ENCODE assay signal across 7 mouse cellular contexts in genomic region chr16:91561099-91561498, GRCm38 (mm10). TPM values are rescaled to one million over a fixed set of nuclear protein-coding genes. Genes with fewer than 3 reads are reported as not detected.
DNase-seq lines count a peak whose midpoint lies in the region; TF ChIP-seq lines count a peak whose summit lies in the region.

No protein-coding gene starts in this region.

- no peak for TF ChIP-seq POLR2A in kidney, adult 2 months (IDR thresholded peaks at IDR 0.05; ENCODE audit: low read depth, low read length)
- TF ChIP-seq POLR2A in MEL (IDR thresholded peaks at IDR 0.05; ENCODE audit: control insufficient read depth in 1 of 2, insufficient read depth in 1 of 2, low read depth in 1 of 2, low read length in 2 of 2, poor library complexity in 1 of 2): no peak
- no peak for TF ChIP-seq POLR2A in liver, adult 2 months (IDR thresholded peaks at IDR 0.05; ENCODE audit: extremely low read depth, insufficient read depth, low read length)

- TF ChIP-seq RAD21 in MEL (IDR thresholded peaks at IDR 0.05; ENCODE audit: low read depth, low read length): peak; percentile 32

- H3K27ac ChIP-seq in kidney, adult 2 months (ENCODE audit: insufficient read depth, low read depth, low read length): no peak overlapping the region
- H3K27ac ChIP-seq in MEL (ENCODE audit: control insufficient read depth, low read depth, low read length): no peak overlapping the region
- peak overlapping the region; percentile 70; the same call in 1 of the 2 replicates for H3K27ac ChIP-seq in liver, adult 2 months (replicated peaks; ENCODE audit: insufficient read depth, low read depth, low read length)

- H3K4me1 ChIP-seq in kidney, adult 2 months (ENCODE audit: control insufficient read depth, insufficient read depth, low read length): peaks cover 6% of the 10 kb centered on the region; the same call in 1 of the 2 replicates
- 0 out of 4 replicates have a peak, but pooled peaks cover 0 to 4% of the 10 kb centered on the region in 2 experiments for H3K4me1 ChIP-seq in MEL (ENCODE audit: control insufficient read depth in 1 of 2, insufficient read depth in 2 of 2, low read length in 2 of 2)
- H3K4me1 ChIP-seq in liver, adult 2 months (ENCODE audit: control insufficient read depth, insufficient read depth, low read length): peaks cover 11% of the 10 kb centered on the region

- no peak for TF ChIP-seq EP300 in MEL (IDR thresholded peaks at IDR 0.05; ENCODE audit: low read depth in 1 of 2, low read length in 2 of 2)

- H3K79me2 ChIP-seq in MEL (ENCODE audit: control insufficient read depth, insufficient read depth, low read length, poor library complexity): no peaks in the 10 kb centered on the region
- no peaks in the 10 kb centered on the region for H3K79me2 ChIP-seq in liver, adult 2 months (ENCODE audit: control insufficient read depth, insufficient read depth, low read length)

- H3K36me3 ChIP-seq in kidney, adult 2 months (ENCODE audit: control insufficient read depth, insufficient read depth, low read length): peaks cover 2% of the 10 kb centered on the region
- peaks cover 2% of the 10 kb centered on the region in 2 experiments; a peak in 1 of 4 replicates for H3K36me3 ChIP-seq in MEL (ENCODE audit: control insufficient read depth in 1 of 2, insufficient read depth in 2 of 2, low read length in 2 of 2)
- peaks cover 23% of the 10 kb centered on the region; the same call in 1 of the 2 replicates for H3K36me3 ChIP-seq in liver, adult 2 months (ENCODE audit: control insufficient read depth, insufficient read depth, low read length)

- WGBS in kidney, adult 2 months: 55% methylated on average over 9 of the region's 9 CpGs
- WGBS in liver, adult 2 months: 46% methylated on average over 9 of the region's 9 CpGs

- H3K9ac ChIP-seq in MEL (ENCODE audit: control insufficient read depth, low read depth, low read length, poor library complexity, severe bottlenecking): no peak overlapping the region
- no peak overlapping the region for H3K9ac ChIP-seq in liver, adult 2 months (ENCODE audit: low read depth, low read length)

- TF ChIP-seq CTCF in kidney, adult 2 months (conservative IDR thresholded peaks at IDR 0.05; ENCODE audit: insufficient read depth, insufficient read length, low read depth, low read length): peak; percentile 74
- peak in 2 of 3 experiments; percentile 37 to 58; a peak in 4 of 6 replicates for TF ChIP-seq CTCF in MEL (IDR thresholded peaks at IDR 0.05 in 2 of 3, conservative IDR thresholded peaks at IDR 0.05 in 1 of 3; ENCODE audit: control insufficient read depth in 1 of 3, insufficient read depth in 1 of 3, low read depth in 2 of 3, low read length in 3 of 3, poor library complexity in 1 of 3, severe bottlenecking in 1 of 3)
- TF ChIP-seq CTCF in liver, adult 2 months (IDR thresholded peaks at IDR 0.05; ENCODE audit: low read depth, low read length): peak; percentile 68

- H3K9me3 ChIP-seq in MEL (replicated peaks; ENCODE audit: insufficient read depth, low read length): no peaks in the 10 kb centered on the region

- H3K4me3 ChIP-seq in kidney, adult 2 months (ENCODE audit: insufficient read depth, low read depth, low read length): no peak overlapping the region
- H3K4me3 ChIP-seq in MEL (ENCODE audit: control insufficient read depth in 1 of 2, insufficient read depth in 1 of 2, low read depth in 2 of 2, low read length in 2 of 2): no peak overlapping the region
- peak overlapping the region; percentile 19; the same call in 1 of the 2 replicates for H3K4me3 ChIP-seq in liver, adult 2 months (ENCODE audit: insufficient read depth, low read depth, low read length)

- H3K27me3 ChIP-seq in kidney, adult 2 months (replicated peaks; ENCODE audit: control insufficient read depth, insufficient read depth, low read length): no peaks in the 10 kb centered on the region
- H3K27me3 ChIP-seq in MEL (ENCODE audit: control insufficient read depth in 1 of 2, insufficient read depth in 2 of 2, low read length in 2 of 2): no peaks in the 10 kb centered on the region
- no peaks in the 10 kb centered on the region for H3K27me3 ChIP-seq in liver, adult 2 months (ENCODE audit: control insufficient read depth, insufficient read depth, low read length)

- DNase-seq in kidney, adult 2 months: peak; percentile 53
- DNase-seq in kidney, adult 11 months: no peak
- no peak for DNase-seq in MEL (ENCODE audit: low read depth, low spot score)
- DNase-seq in cerebellum, postnatal 14 days: peak; percentile 70 to 75
- DNase-seq in liver, adult 2 months (ENCODE audit: extremely low read depth, low read depth, low spot score): peak; percentile 46
- DNase-seq in natural killer cell, adult 2 months (ENCODE audit: low spot score in 2 of 2): peak; percentile 30 to 52
- no peak for DNase-seq in frontal cortex, postnatal 25 days (ENCODE audit: low spot score in 2 of 2)

TF ChIP-seq in MEL, 35 proteins besides CTCF, POLR2A, EP300 and RAD21:
- TF ChIP-seq SMC3 (IDR thresholded peaks at IDR 0.05; ENCODE audit: low read depth, low read length) (peak; percentile 79), ZC3H11A (IDR thresholded peaks at IDR 0.05; ENCODE audit: low read depth, low read length) (peak; percentile 47), E2F4 (IDR thresholded peaks at IDR 0.05; ENCODE audit: borderline replicate concordance, low read depth, low read length) (no peak), RCOR1 (IDR thresholded peaks at IDR 0.05; ENCODE audit: low read depth, low read length) (no peak), POLR2AphosphoS2 (IDR thresholded peaks at IDR 0.05; ENCODE audit: low read length) (no peak), USF2 (IDR thresholded peaks at IDR 0.05; ENCODE audit: borderline replicate concordance in 1 of 2, insufficient read depth in 1 of 2, low read depth in 1 of 2, low read length in 2 of 2) (no peak), ZNF384 (IDR thresholded peaks at IDR 0.05; ENCODE audit: low read depth, low read length) (no peak), CHD1 (IDR thresholded peaks at IDR 0.05; ENCODE audit: low read depth, low read length) (no peak)

RNA-seq across cellular contexts. Expression of gene Ifngr2, which starts 14.2 kb away (rescaled TPM):
- polyA plus RNA-seq in kidney, adult 2 months (2012; rRNA removed): 15.1 and 17.7 TPM in 2 replicates
- total RNA-seq in MEL (2012; rRNA removed): 2.8 and 4.1 TPM in 2 replicates
- 10 to 100 TPM in 1 of 2 experiments, not detected in 1; 11.0 TPM for polyA plus RNA-seq in MEL (2012; ENCODE audit: insufficient read depth in 1 of 2, insufficient read length in 2 of 2, low read depth in 1 of 2, low replicate concordance in 2 of 2, missing spikeins in 1 of 2)
- 8.2 and 10.4 TPM in 2 replicates for total RNA-seq in liver, adult 2 months (2014; rRNA removed)
- 7.3 TPM in 2 replicates for polyA plus RNA-seq in liver, adult 2 months (2012; rRNA removed)

RNA-seq across cellular contexts. Expression of gene Tmem50b, which starts 36.5 kb away (rescaled TPM):
- 39.2 and 40.7 TPM in 2 replicates for polyA plus RNA-seq in kidney, adult 2 months (2012; rRNA removed)
- 2.6 and 2.9 TPM in 2 replicates for total RNA-seq in MEL (2012; rRNA removed)
- polyA plus RNA-seq in MEL (2012; ENCODE audit: insufficient read depth in 1 of 2, insufficient read length in 2 of 2, low read depth in 1 of 2, low replicate concordance in 2 of 2, missing spikeins in 1 of 2): 1 to 10 TPM in 1 of 2 experiments, not detected in 1; 9.5 TPM
- 3.0 and 3.4 TPM in 2 replicates for total RNA-seq in liver, adult 2 months (2014; rRNA removed)
- 4.9 and 6.2 TPM in 2 replicates for polyA plus RNA-seq in liver, adult 2 months (2012; rRNA removed)

RNA-seq across cellular contexts. Expression of gene Dnajc28, which starts 57.7 kb away (rescaled TPM):
- polyA plus RNA-seq in kidney, adult 2 months (2012; rRNA removed): 3.9 and 5.9 TPM in 2 replicates
- 0.85 and 1.2 TPM in 2 replicates for total RNA-seq in MEL (2012; rRNA removed)
- polyA plus RNA-seq in MEL (2012; ENCODE audit: insufficient read depth in 1 of 2, insufficient read length in 2 of 2, low read depth in 1 of 2, low replicate concordance in 2 of 2, missing spikeins in 1 of 2): 1 to 10 TPM in 1 of 2 experiments, not detected in 1; 1.9 TPM
- 8.9 and 11.3 TPM in 2 replicates for total RNA-seq in liver, adult 2 months (2014; rRNA removed)
- 1.9 and 2.2 TPM in 2 replicates for polyA plus RNA-seq in liver, adult 2 months (2012; rRNA removed)

Comparison
In these comparisons a context has a peak if more than half of its experiments do, and no peak if none do; other contexts are left out.
1. DNase-seq: peak in kidney, adult 2 months (single experiment), cerebellum, postnatal 14 days (2 of 2), liver, adult 2 months (single experiment) and natural killer cell, adult 2 months (2 of 2); none in kidney, adult 11 months (single experiment), MEL (single experiment) and frontal cortex, postnatal 25 days (0 of 2).
2. Peak in every context shown above with its lines, with median percentiles within 50 percentile points of each other: CTCF ChIP-seq.